Mouse (Mus musculus): ENCODE measurements around the gene Tmem41b. TPM values are rescaled to one million over a fixed set of nuclear protein-coding genes. Genes with fewer than 3 reads are reported as not detected.
"Not testable (repeated sequence)": the region's sequence is repeated elsewhere in the genome, so short reads cannot be mapped to it uniquely, and the experiment has no call there.

Tmem41b gene
- total RNA-seq (2022): 10 to 100 TPM; 17.6 to 26.6 (median 22.4) TPM

- DNase-seq (ENCODE audit: low spot score in 2 of 2): not testable (repeated sequence)
Measured at GRCm38 (mm10) chr7:109986775-109987174, at the start of gene Tmem41b. Gene Tmem41b (minus strand): TSS chr7:109986929.

GRCm38 (mm10) chr7:110030342-110030741 lies 43.6 kb upstream of the Tmem41b start:
- no peak for DNase-seq (ENCODE audit: low spot score in 2 of 2)

- no peak for DNase-seq (ENCODE audit: low spot score in 2 of 2)
Measured at GRCm38 (mm10) chr7:110028826-110029225, 42.1 kb upstream of the Tmem41b start.

- no peak for DNase-seq (ENCODE audit: low spot score in 2 of 2)
Measured at GRCm38 (mm10) chr7:110026594-110026993, 39.9 kb upstream of the Tmem41b start.

- DNase-seq (ENCODE audit: low spot score in 2 of 2): no peak
Measured at GRCm38 (mm10) chr7:110023553-110023952, 36.8 kb upstream of the Tmem41b start.

- DNase-seq (ENCODE audit: low spot score in 2 of 2): peak; percentile 59 to 73
Measured at GRCm38 (mm10) chr7:110018631-110019482, 32.1 kb upstream of the Tmem41b start.

GRCm38 (mm10) chr7:110018117-110018630 lies 31.4 kb upstream of the Tmem41b start, which contains the start of gene Ipo7:
Gene Ipo7 (plus strand): TSS chr7:110018274.
- DNase-seq (ENCODE audit: low spot score in 2 of 2): peak; percentile 84 to 89

- DNase-seq (ENCODE audit: low spot score in 2 of 2): no peak
Measured at GRCm38 (mm10) chr7:110014272-110014671, 27.5 kb upstream of the Tmem41b start.

GRCm38 (mm10) chr7:110011417-110011816 lies 24.7 kb upstream of the Tmem41b start:
- no peak for DNase-seq (ENCODE audit: low spot score in 2 of 2)

- no peak for DNase-seq (ENCODE audit: low spot score in 2 of 2)
Measured at GRCm38 (mm10) chr7:110009084-110009483, 22.4 kb upstream of the Tmem41b start.

GRCm38 (mm10) chr7:110008513-110008912 lies 21.8 kb upstream of the Tmem41b start:
- DNase-seq (ENCODE audit: low spot score in 2 of 2): no peak

GRCm38 (mm10) chr7:110006471-110007195 lies 19.9 kb upstream of the Tmem41b start:
- no peak for DNase-seq (ENCODE audit: low spot score in 2 of 2)

- no peak for DNase-seq (ENCODE audit: low spot score in 2 of 2)
Measured at GRCm38 (mm10) chr7:110005976-110006375, 19.2 kb upstream of the Tmem41b start.

- DNase-seq (ENCODE audit: low spot score in 2 of 2): peak in 1 of 2 experiments; percentile 16
Measured at GRCm38 (mm10) chr7:110002968-110003367, 16.2 kb upstream of the Tmem41b start.

GRCm38 (mm10) chr7:110002092-110002491 lies 15.4 kb upstream of the Tmem41b start:
- no peak for DNase-seq (ENCODE audit: low spot score in 2 of 2)

- no peak for DNase-seq (ENCODE audit: low spot score in 2 of 2)
Measured at GRCm38 (mm10) chr7:109998388-109998787, 11.7 kb upstream of the Tmem41b start.

- DNase-seq (ENCODE audit: low spot score in 2 of 2): peak in 1 of 2 experiments; percentile 10
Measured at GRCm38 (mm10) chr7:109993157-109993959, 6.6 kb upstream of the Tmem41b start.

- no peak for DNase-seq (ENCODE audit: low spot score in 2 of 2)
Measured at GRCm38 (mm10) chr7:109991286-109991685, 4.6 kb upstream of the Tmem41b start.

- DNase-seq (ENCODE audit: low spot score in 2 of 2): peak; percentile 100
Measured at GRCm38 (mm10) chr7:109986133-109986669, 528 bp downstream of the Tmem41b start.

- DNase-seq (ENCODE audit: low spot score in 2 of 2): no peak
Measured at GRCm38 (mm10) chr7:109985661-109986132, 1.0 kb downstream of the Tmem41b start.

GRCm38 (mm10) chr7:109984608-109985007 lies 2.1 kb downstream of the Tmem41b start:
- not testable (repeated sequence) for DNase-seq (ENCODE audit: low spot score in 2 of 2)
